Mouse (Mus musculus) forebrain, embryonic 15.5 days (tissue): ENCODE results near the gene Zdhhc7. TPM values are rescaled to one million over a fixed set of nuclear protein-coding genes. Genes with fewer than 3 reads are reported as not detected.

ENCODE experiments used
- ATAC-seq: fragments of 200-750 bp; cut with Nextera tagmentation; replicated peaks from 2 replicates; pipeline ENCODE4 v1.8.0; 2017; ENCODE audit warnings: mild to moderate bottlenecking, moderate TSS enrichment, moderate library complexity
- H3K27ac ChIP-seq: fragments of 300-500 bp; sonication (generic); replicated peaks from 2 replicates; pipeline ENCODE4 v1.5.1; 2015; ENCODE audit warnings: mild to moderate bottlenecking, inconsistent platforms
- H3K27me3 ChIP-seq: fragments of 300-500 bp; sonication (generic); 2 replicates; pipeline ENCODE4 v1.6.1; 2015; ENCODE audit warnings: inconsistent platforms
- H3K36me3 ChIP-seq: fragments of 300-500 bp; sonication (generic); 2 replicates; pipeline ENCODE4 v1.6.1; 2015; ENCODE audit warnings: mild to moderate bottlenecking, inconsistent platforms
- H3K4me1 ChIP-seq: fragments of 300-500 bp; sonication (generic); 2 replicates; pipeline ENCODE4 v1.6.1; 2015; ENCODE audit warnings: inconsistent platforms
- H3K4me2 ChIP-seq: fragments of 300-500 bp; sonication (generic); replicated peaks from 2 replicates; pipeline ENCODE4 v1.6.1; 2015; ENCODE audit warnings: mild to moderate bottlenecking, inconsistent platforms
- H3K4me3 ChIP-seq: fragments of 300-500 bp; sonication (generic); 2 replicates; pipeline ENCODE4 v1.5.1; 2015; ENCODE audit warnings: mild to moderate bottlenecking, inconsistent platforms
- H3K9ac ChIP-seq: fragments of 300-500 bp; sonication (generic); replicated peaks from 2 replicates; pipeline ENCODE4 v1.6.1; 2015; ENCODE audit warnings: mild to moderate bottlenecking, inconsistent platforms
- H3K9me3 ChIP-seq: fragments of 300-500 bp; sonication (generic); 2 replicates; pipeline ENCODE4 v1.6.1; 2016; ENCODE audit warnings: inconsistent platforms
- WGBS: fragments of 180-500 bp; shearing (Covaris S2); methylation state at CpG from one replicate; pipeline ENCODE4 v1.1.7; 2015; ENCODE audit warnings: mixed read lengths; 5-methylcytosine and 5-hydroxymethylcytosine counted together
- polyA plus RNA-seq: library from polyadenylated mRNA; unstranded; fragments of >200 nt; fragmentation: Nextera tagmentation; extraction: Ambion mirVana; gene quantifications from 2 replicates; pipeline ENCODE4 v1.2.1, GENCODE M21; 2015

Gene Zdhhc7
- 30.9 and 34.5 TPM in 2 replicates for polyA plus RNA-seq

DNA sequence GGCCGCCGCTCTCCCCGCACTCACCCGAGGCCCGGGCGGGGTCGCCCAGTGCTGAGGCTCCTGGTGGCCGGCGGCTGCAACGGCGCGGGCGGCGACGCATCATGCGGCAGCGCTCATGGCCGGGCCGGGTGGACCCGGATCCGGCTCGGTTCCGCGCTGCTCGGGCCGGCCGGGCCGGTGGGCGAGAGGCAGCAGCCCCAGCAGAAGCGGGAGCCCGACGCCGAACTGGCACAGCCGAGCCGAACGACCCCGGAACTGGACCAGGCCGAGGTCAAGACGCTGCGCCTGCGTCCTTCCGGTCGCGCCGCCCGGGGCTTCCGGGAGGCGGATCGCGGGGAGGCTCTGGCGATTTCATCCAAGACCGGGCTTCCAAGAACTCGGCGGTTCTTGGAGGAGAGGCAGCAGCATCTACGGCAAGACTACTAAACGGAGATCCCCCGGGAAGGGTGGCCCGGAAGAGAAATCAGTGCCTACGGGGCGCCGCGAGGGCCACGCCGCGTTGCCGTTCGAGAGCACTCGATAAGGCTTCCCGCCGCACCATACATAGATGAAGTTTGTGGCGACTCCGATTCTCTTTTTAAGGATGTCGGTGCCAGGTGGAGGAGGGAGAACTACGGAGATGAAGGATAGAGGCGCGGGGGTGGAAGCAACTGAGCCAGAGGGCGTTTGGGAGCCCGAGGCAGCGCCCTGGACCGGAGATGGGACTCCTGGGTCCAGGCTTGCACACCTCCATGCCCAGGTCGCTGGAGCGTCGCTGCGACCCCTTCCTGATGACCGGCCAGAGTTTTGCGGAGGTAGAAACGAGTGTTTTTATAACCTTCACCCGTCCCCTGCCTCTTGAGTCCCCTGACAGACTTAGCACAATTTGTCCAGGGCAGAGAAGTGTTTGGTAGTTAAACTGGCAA lies at the start of gene Zdhhc7:
Zdhhc7 (minus strand) TSS at position 415 of the 905 bp plus-strand sequence.
- WGBS, result under 1% methylated on average over 88 of the region's 88 CpGs
- Histone ChIP-seq H3K9me3 (no peaks in the 10 kb centered on the region), H3K27ac (peak within 1 kb of the TSS; percentile 92), H3K27me3 (no peaks in the 10 kb centered on the region), H3K4me3 (peak within 1 kb of the TSS; percentile 73), H3K4me2 (peak within 1 kb of the TSS; percentile 81), H3K4me1 (peaks cover 34% of the 10 kb centered on the region), H3K36me3 (0 out of 2 replicates have a peak, but pooled peaks cover 3% of the 10 kb centered on the region), H3K9ac (peak within 1 kb of the TSS; percentile 75)
- ATAC-seq, result peak; percentile 89

DNA sequence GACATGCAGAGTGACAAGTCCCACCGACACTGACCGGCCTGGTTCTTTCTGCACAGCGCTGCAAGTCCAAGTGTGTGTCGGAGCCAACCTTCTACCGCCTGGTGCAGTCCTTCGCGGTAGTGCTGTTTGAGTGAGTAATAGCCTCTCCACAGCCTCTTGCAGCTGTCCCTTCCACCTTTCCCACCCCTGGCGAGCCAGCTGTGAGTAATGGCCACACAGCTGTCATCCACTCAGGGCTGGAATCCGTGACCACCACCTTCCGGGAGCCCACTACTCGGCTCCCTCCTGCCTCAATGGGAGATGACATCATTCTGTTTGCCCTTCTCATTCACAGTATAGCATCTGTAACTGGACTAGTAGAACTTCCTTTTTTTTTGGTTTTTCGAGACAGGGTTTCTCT lies 48.7 kb upstream of the Zdhhc7 start:
- H3K4me2 ChIP-seq, result no peak overlapping the region
- no peak overlapping the region for H3K4me3 ChIP-seq
- no peak overlapping the region for H3K9ac ChIP-seq
- H3K27ac ChIP-seq, result no peak overlapping the region
- ATAC-seq, result no peak
- WGBS, result 79% methylated on average over 12 of the region's 12 CpGs
- H3K36me3 ChIP-seq, result peaks cover 8% of the 10 kb centered on the region; the same call in 1 of the 2 replicates
- H3K4me1 ChIP-seq, result peaks cover 6% of the 10 kb centered on the region
- H3K9me3 ChIP-seq, result no peaks in the 10 kb centered on the region
- H3K27me3 ChIP-seq, result no peaks in the 10 kb centered on the region

DNA sequence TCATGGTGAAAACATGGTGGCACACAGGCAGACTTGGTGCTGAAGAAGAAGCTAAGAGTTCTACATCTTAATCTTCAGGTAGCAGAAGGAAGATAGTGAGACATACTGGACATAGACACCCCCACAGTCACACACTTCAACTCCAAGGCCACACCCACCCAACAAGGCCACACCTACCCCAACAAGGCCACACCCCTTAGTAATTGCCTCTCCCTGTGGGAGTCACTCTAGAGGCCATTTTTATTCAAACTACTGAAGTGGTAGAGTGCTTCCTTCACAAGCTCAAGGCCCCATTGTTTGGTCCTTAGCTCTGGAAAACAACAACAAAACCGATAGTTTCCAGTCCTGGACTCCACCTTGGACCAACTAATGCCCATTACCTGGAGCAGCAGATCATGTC lies 44.8 kb upstream of the Zdhhc7 start:
- ATAC-seq, result no peak
- 0 out of 2 replicates have a peak, but pooled peaks cover 4% of the 10 kb centered on the region for H3K36me3 ChIP-seq
- no peaks in the 10 kb centered on the region for H3K9me3 ChIP-seq
- H3K27me3 ChIP-seq, result no peaks in the 10 kb centered on the region
- no peak overlapping the region for H3K4me3 ChIP-seq
- no peak overlapping the region for H3K27ac ChIP-seq
- no peak overlapping the region for H3K4me2 ChIP-seq
- WGBS, result 84% methylated on average over 1 of the region's 1 CpGs
- peaks cover 28% of the 10 kb centered on the region for H3K4me1 ChIP-seq
- no peak overlapping the region for H3K9ac ChIP-seq

DNA sequence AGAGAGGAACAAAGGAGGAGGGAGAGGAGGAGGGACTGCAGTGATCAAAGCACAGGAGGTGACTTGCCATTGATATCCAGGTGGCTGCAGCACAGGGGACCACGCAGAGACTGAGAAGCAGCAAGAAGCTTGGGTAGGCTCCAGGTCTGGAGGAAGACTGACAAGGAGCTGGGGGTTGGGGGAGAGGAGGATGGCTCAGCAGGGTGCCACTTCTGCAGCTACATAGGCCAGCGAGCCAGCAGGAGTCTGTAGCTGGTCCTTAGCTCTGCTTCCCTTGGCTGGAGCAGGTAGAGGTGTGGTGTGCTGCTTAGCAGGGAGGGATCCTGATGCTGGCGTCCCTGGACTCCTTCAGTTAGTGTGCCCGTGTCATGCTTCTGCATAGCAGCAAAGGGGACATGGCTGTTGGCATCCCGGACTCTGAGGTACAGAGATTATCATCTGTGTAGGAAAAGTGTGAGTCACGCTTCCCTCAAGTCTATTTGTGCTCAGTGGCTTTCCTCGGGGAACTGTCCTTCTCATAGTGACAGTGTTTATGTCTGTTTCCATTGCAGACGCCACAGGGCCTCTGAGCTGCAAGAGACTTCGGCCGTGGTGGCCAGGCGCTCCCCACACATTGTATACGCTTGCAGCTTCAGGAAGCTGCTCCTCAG lies 43.5 kb upstream of the Zdhhc7 start:
- H3K4me2 ChIP-seq, result no peak overlapping the region
- ATAC-seq, result peak; percentile 63

DNA sequence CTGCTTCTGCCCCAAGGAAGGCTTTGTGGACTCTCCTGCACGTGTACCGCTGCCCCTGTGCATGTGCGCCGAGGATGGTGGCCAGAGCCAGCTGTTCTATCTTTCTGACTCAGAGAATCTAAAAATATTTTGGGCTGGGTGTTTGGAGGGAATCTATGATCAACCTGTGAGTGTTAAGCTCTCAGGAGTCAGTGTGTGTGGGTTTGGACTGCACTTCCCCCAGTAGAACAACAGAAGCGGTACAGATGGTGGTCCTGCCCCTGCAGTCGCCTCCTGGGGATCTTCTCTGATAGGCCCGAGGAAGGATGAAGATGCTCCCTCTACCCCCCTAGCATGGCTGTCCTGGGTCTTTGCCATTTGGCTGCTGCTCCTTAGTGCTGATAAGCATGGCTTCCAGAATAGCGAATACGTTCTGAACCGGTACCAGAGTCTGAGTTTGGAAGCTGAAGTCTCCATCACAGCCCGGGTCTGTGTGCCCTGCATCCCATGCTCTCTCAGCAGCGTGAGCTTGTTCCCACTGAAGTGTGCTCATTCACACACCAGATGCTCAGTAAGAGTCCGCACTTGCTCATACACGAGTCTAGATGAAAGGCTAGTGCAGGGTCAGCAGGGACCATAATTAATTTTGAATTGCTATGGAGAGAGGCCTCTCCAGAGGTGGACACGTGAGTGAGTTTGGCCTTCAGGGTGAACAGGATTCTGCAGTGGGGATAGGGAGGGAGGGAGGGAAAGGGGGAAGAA lies 42.8 kb upstream of the Zdhhc7 start:
- ATAC-seq, result peak; percentile 72
- H3K4me2 ChIP-seq, result no peak overlapping the region
- H3K27ac ChIP-seq, result peak overlapping the region; percentile 84
- WGBS, result 44% methylated on average over 15 of the region's 15 CpGs
- H3K9ac ChIP-seq, result no peak overlapping the region
- no peak overlapping the region for H3K4me3 ChIP-seq
- H3K4me1 ChIP-seq, result peaks cover 31% of the 10 kb centered on the region
- 0 out of 2 replicates have a peak, but pooled peaks cover 4% of the 10 kb centered on the region for H3K36me3 ChIP-seq
- H3K27me3 ChIP-seq, result no peaks in the 10 kb centered on the region
- H3K9me3 ChIP-seq, result no peaks in the 10 kb centered on the region

More for the DNA sequence above, 43.5 kb upstream of the Zdhhc7 start:
- Histone ChIP-seq H3K9me3 (no peaks in the 10 kb centered on the region), H3K36me3 (0 out of 2 replicates have a peak, but pooled peaks cover 4% of the 10 kb centered on the region), H3K27ac (peak overlapping the region; percentile 84), H3K4me3 (no peak overlapping the region), H3K4me1 (peaks cover 31% of the 10 kb centered on the region), H3K9ac (no peak overlapping the region), H3K27me3 (no peaks in the 10 kb centered on the region)
- WGBS, result 57% methylated on average over 12 of the region's 12 CpGs

DNA sequence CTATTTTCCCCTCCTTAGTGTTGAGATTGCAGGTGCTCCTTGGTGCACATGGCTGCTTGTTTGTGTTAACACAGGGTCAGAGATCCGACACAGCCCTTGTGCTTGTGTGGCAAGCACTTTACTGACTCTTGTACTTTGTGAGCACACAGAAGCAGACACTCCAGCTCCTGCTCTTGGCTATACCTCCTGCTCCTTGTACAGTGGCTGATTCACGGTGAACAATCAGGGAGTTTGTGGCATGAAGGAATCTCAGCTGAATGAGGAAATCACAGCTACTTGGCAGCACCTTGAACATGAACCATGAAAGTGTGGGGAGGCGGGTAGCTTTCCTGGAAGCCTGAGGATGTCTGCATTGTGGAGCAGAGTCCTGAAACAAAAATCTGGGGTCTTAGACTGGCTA lies 39.5 kb upstream of the Zdhhc7 start:
- Histone ChIP-seq H3K36me3 (no peaks in the 10 kb centered on the region), H3K4me2 (no peak overlapping the region), H3K4me3 (no peak overlapping the region), H3K27ac (no peak overlapping the region), H3K27me3 (no peaks in the 10 kb centered on the region), H3K9me3 (no peaks in the 10 kb centered on the region), H3K9ac (no peak overlapping the region), H3K4me1 (peaks cover 56% of the 10 kb centered on the region)
- no peak for ATAC-seq
- 71% methylated on average over 3 of the region's 3 CpGs for WGBS

DNA sequence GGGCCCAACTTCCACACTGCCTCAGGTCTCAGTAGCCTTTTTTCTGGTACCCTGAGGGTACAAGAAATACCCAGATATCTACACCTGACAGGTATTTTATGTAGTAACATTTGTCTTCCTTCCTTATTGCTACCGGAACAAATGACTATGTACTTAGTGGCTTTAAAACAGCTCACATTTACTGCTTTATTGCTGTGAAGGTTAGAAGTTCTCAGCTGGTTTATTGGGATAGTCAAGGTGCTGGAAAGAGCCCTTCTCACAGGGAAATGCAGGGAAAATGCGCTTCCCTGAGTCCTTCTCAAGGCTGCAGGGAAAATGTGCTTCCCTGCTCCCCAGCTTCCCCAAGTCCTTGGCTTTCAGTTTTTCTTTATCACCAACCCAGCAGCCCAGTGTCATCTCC lies 37.7 kb upstream of the Zdhhc7 start:
- H3K27ac ChIP-seq, result no peak overlapping the region
- H3K9me3 ChIP-seq, result no peaks in the 10 kb centered on the region
- peaks cover 40% of the 10 kb centered on the region for H3K4me1 ChIP-seq
- H3K9ac ChIP-seq, result no peak overlapping the region
- H3K4me2 ChIP-seq, result no peak overlapping the region
- no peak for ATAC-seq
- no peaks in the 10 kb centered on the region for H3K27me3 ChIP-seq
- WGBS, result 92% methylated on average over 2 of the region's 2 CpGs
- no peaks in the 10 kb centered on the region for H3K36me3 ChIP-seq
- H3K4me3 ChIP-seq, result no peak overlapping the region

DNA sequence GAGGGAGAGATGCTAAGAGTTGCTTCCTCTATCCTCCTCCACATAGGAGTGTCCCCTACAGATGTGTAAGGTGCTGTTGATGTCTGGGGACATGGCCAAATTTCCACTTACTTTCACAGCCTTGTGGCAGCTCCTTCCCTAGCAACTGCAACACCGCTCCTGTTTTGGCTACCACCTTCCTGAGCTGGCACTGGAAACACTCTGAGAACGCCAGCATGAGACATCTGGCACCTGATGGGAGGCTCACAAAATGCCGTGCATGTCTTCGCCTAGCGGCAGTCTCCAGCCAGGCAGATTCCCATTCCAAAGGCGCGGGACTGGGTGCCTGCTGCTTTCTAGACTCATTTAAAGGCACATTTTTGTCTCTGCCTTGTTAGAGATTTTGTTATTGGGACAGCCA lies 35.3 kb upstream of the Zdhhc7 start:
- Histone ChIP-seq H3K9ac (no peak overlapping the region), H3K4me3 (no peak overlapping the region), H3K4me1 (peaks cover 33% of the 10 kb centered on the region), H3K9me3 (no peaks in the 10 kb centered on the region), H3K27me3 (no peaks in the 10 kb centered on the region), H3K4me2 (no peak overlapping the region), H3K27ac (peak overlapping the region; percentile 82), H3K36me3 (no peaks in the 10 kb centered on the region)
- peak; percentile 79 for ATAC-seq
- 32% methylated on average over 7 of the region's 7 CpGs for WGBS

DNA sequence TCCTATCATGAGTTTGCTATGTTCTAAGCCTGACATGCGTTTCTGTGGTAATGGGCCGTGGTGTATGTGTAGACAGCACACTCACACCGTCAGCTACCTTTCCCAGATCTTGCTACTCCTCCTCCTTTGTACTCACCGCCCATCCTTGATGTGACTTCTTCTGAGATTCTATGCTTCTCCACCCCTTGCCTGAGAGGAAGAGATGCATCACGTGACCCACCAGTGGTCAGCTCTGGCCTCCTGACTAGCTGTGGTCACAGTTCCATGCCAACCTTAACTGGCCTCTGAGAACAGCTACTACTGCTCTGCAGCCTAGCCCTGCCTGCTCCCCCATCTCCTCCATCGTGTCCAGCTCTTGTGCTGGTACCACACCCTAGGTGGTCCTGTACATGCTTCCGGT lies 34.4 kb upstream of the Zdhhc7 start:
- Histone ChIP-seq H3K36me3 (no peaks in the 10 kb centered on the region), H3K27ac (peak overlapping the region; percentile 82; the same call in 1 of the 2 replicates), H3K9me3 (no peaks in the 10 kb centered on the region), H3K4me3 (no peak overlapping the region), H3K4me1 (peaks cover 26% of the 10 kb centered on the region), H3K9ac (no peak overlapping the region), H3K27me3 (no peaks in the 10 kb centered on the region), H3K4me2 (no peak overlapping the region)
- 0 out of 2 replicates have a peak, but pooled peaks have one; percentile 41 for ATAC-seq
- WGBS, result 92% methylated on average over 7 of the region's 7 CpGs

DNA sequence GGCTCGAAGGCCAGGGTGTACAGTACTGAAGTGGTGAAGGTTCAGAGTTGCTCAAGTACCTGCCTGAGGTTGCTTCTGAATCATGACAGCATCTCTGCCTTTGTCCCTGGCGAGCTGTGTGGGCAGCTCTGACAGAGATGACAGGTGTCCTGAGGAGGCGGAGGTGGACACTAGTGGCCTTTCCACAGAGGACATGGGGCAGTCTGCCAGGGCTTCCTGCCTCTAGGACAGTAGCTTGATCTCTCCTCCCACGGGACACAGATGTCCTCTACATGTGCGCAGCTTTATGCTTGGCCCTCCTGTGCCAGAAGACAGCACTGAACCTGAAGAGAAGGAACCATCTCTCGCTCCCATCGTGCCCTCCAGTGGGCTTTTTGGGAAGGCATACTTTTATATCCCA lies 31.9 kb upstream of the Zdhhc7 start:
- no peaks in the 10 kb centered on the region for H3K27me3 ChIP-seq
- no peaks in the 10 kb centered on the region for H3K9me3 ChIP-seq
- peaks cover 25% of the 10 kb centered on the region for H3K4me1 ChIP-seq
- H3K9ac ChIP-seq, result no peak overlapping the region
- H3K36me3 ChIP-seq, result no peaks in the 10 kb centered on the region
- H3K4me3 ChIP-seq, result no peak overlapping the region
- no peak overlapping the region for H3K4me2 ChIP-seq
- no peak overlapping the region for H3K27ac ChIP-seq
- 89% methylated on average over 7 of the region's 7 CpGs for WGBS
- ATAC-seq, result no peak

DNA sequence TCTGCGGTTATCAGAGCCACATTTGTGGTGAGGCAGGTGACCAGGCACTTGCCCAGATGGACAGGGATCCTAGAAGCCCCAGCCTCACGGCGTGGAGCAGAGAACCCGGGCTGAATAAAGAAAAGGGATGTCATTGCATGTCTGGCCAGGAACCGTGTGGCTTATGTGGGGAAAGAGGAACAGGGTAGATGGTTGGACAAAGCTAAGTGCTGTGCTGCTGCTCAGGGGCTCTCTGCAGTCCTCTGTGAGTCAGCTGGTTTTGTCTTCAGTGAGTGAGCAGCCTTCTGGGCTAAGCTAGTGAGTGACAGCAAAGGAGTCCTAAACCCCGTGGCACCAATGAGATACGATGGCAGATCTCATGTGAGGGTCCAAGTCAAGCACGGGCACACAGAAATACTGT lies 29.9 kb upstream of the Zdhhc7 start:
- H3K9ac ChIP-seq, result no peak overlapping the region
- 88% methylated on average over 8 of the region's 8 CpGs for WGBS
- ATAC-seq, result no peak

DNA sequence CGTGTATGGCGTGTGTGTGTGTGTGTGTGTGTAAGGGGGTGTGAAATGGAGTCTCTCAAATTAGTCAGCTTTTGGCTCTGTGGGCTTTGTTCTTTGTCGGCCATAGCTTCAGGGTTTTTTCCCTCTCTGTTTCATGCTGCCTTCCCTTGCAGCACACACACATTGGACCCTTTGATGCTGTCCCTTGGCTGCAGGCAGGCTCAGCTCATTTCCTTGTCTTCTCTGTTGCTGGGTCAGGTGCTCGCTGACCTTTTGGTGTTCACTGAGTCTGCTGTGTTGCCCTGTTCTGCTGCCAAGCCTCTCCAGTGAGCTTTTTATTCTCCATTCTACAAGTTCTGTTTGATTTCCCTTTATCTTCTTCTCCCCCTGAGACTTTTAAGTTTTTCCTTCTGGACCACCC lies 28.3 kb upstream of the Zdhhc7 start:
- WGBS, result 39% methylated on average over 4 of the region's 4 CpGs
- Histone ChIP-seq H3K9ac (no peak overlapping the region), H3K4me1 (peaks cover 17% of the 10 kb centered on the region), H3K4me3 (no peak overlapping the region), H3K4me2 (no peak overlapping the region), H3K27me3 (no peaks in the 10 kb centered on the region), H3K36me3 (no peaks in the 10 kb centered on the region), H3K9me3 (no peaks in the 10 kb centered on the region), H3K27ac (no peak overlapping the region)
- ATAC-seq, result no peak

More for the DNA sequence above, 29.9 kb upstream of the Zdhhc7 start:
- no peaks in the 10 kb centered on the region for H3K9me3 ChIP-seq
- no peaks in the 10 kb centered on the region for H3K36me3 ChIP-seq
- H3K4me1 ChIP-seq, result peaks cover 16% of the 10 kb centered on the region
- H3K27ac ChIP-seq, result no peak overlapping the region
- H3K27me3 ChIP-seq, result no peaks in the 10 kb centered on the region
- H3K4me2 ChIP-seq, result no peak overlapping the region
- H3K4me3 ChIP-seq, result no peak overlapping the region
